Mouse (Mus musculus): Measurements from ENCODE around the gene Kctd8. TPM values are rescaled to one million over a fixed set of nuclear protein-coding genes. Genes with fewer than 3 reads are reported as not detected.

The Kctd8 gene
- 40.4 and 41.3 TPM in 2 replicates for polyA plus RNA-seq (2015; fragmentation: Nextera tagmentation; extraction: Ambion mirVana)

GRCm38 (mm10) chr5:69340919-69341801 is at the start of gene Kctd8:
Gene Kctd8 (minus strand): TSS chr5:69341679.

Small RNA genes within 50 kb of the gene (microRNA-seq; reads per million reads assigned to microRNA genes)
- not detected for gene Gm24368

Other genes starting within 250 kb of the Kctd8 start
- not detected in 2 replicates for gene Yipf7, start 201.0 kb upstream of the Kctd8 start, polyA plus RNA-seq (2015; fragmentation: Nextera tagmentation; extraction: Ambion mirVana)
- 47.7 and 50.6 TPM in 2 replicates for gene Guf1, start 215.2 kb upstream of the Kctd8 start, polyA plus RNA-seq (2015; fragmentation: Nextera tagmentation; extraction: Ambion mirVana)